Mouse (Mus musculus) heart, adult 2 months (tissue): ENCODE data around the gene St6gal1.

Source experiments
- CTCF ChIP-seq: fragments of 200-600 bp; IDR thresholded peaks from 2 replicates; pipeline ENCODE4 v1.8.1; 2022; ENCODE audit warnings: antibody characterized with exemption, mild to moderate bottlenecking, moderate library complexity
- EP300 ChIP-seq: fragments of 200-500 bp; IDR thresholded peaks from 2 replicates; pipeline ENCODE4 v1.6.1; 2011; ENCODE audit warnings: low read depth, low read length, control low read depth; ENCODE audit not compliant: insufficient read depth
- POLR2A ChIP-seq: fragments of 200-500 bp; IDR thresholded peaks from 2 replicates; pipeline ENCODE4 v1.6.1; 2011; ENCODE audit warnings: mild to moderate bottlenecking, low read depth, low read length, control low read depth; ENCODE audit not compliant: insufficient read depth

GRCm38 (mm10) chr16:23216366-23216765, 8.2 kb upstream of the St6gal1 start:
- no peak for TF ChIP-seq CTCF
- no peak for TF ChIP-seq POLR2A
- no peak for TF ChIP-seq EP300
